Mouse (Mus musculus): ENCODE results near the gene Spata20. TPM values are rescaled to one million over a fixed set of nuclear protein-coding genes. Genes with fewer than 3 reads are reported as not detected.

Spata20 gene
- polyA plus RNA-seq, 1 experiment from 2014 or later = 0.38 TPM

GRCm38 (mm10) chr11:94499661-94500152 is 13.7 kb upstream of the Spata20 start, which contains the start of gene Epn3:
TSS of gene Epn3 (minus strand) at chr11:94499974.
- no peaks in the 10 kb centered on the region for H3K9me3 ChIP-seq (ENCODE audit: control insufficient read depth, low read length)
- WGBS = 1% methylated on average over 26 of the region's 26 CpGs
- H3K4me2 ChIP-seq (ENCODE audit: low read length) = peak within 1 kb of the TSS; percentile 49
- no peaks in the 10 kb centered on the region for H3K36me3 ChIP-seq (ENCODE audit: control insufficient read depth, insufficient read depth)
- no peak for ATAC-seq
- H3K4me1 ChIP-seq (replicated peaks; ENCODE audit: control insufficient read depth, insufficient read depth, low read length) = peaks cover 22% of the 10 kb centered on the region
- no peaks in the 10 kb centered on the region; the same call in 1 of the 2 replicates for H3K27me3 ChIP-seq (replicated peaks; ENCODE audit: control insufficient read depth, insufficient read depth, low read length)
- H3K27ac ChIP-seq (ENCODE audit: low read length) = no peak within 1 kb of the TSS
- peak within 1 kb of the TSS; percentile 28 for H3K4me3 ChIP-seq (replicated peaks; ENCODE audit: low read length)
- peak within 1 kb of the TSS; percentile 41 for H3K9ac ChIP-seq (replicated peaks; ENCODE audit: low read depth, low read length)

- H3K27ac ChIP-seq (ENCODE audit: low read length) = no peak overlapping the region
- 6% methylated on average over 2 of the region's 2 CpGs for WGBS
- H3K36me3 ChIP-seq (ENCODE audit: control insufficient read depth, insufficient read depth) = no peaks in the 10 kb centered on the region
- no peak overlapping the region; the same call in 1 of the 2 replicates for H3K4me3 ChIP-seq (replicated peaks; ENCODE audit: low read length)
- no peak overlapping the region; the same call in 1 of the 2 replicates for H3K9ac ChIP-seq (replicated peaks; ENCODE audit: low read depth, low read length)
- no peaks in the 10 kb centered on the region for H3K9me3 ChIP-seq (ENCODE audit: control insufficient read depth, low read length)
- peak; percentile 55; the same call in 1 of the 2 replicates for ATAC-seq
- H3K4me2 ChIP-seq (ENCODE audit: low read length) = peak overlapping the region; percentile 49
- peaks cover 22% of the 10 kb centered on the region for H3K4me1 ChIP-seq (replicated peaks; ENCODE audit: control insufficient read depth, insufficient read depth, low read length)
- no peaks in the 10 kb centered on the region; the same call in 1 of the 2 replicates for H3K27me3 ChIP-seq (replicated peaks; ENCODE audit: control insufficient read depth, insufficient read depth, low read length)
Observed at GRCm38 (mm10) chr11:94499035-94499434, 13.1 kb upstream of the Spata20 start.

DNA sequence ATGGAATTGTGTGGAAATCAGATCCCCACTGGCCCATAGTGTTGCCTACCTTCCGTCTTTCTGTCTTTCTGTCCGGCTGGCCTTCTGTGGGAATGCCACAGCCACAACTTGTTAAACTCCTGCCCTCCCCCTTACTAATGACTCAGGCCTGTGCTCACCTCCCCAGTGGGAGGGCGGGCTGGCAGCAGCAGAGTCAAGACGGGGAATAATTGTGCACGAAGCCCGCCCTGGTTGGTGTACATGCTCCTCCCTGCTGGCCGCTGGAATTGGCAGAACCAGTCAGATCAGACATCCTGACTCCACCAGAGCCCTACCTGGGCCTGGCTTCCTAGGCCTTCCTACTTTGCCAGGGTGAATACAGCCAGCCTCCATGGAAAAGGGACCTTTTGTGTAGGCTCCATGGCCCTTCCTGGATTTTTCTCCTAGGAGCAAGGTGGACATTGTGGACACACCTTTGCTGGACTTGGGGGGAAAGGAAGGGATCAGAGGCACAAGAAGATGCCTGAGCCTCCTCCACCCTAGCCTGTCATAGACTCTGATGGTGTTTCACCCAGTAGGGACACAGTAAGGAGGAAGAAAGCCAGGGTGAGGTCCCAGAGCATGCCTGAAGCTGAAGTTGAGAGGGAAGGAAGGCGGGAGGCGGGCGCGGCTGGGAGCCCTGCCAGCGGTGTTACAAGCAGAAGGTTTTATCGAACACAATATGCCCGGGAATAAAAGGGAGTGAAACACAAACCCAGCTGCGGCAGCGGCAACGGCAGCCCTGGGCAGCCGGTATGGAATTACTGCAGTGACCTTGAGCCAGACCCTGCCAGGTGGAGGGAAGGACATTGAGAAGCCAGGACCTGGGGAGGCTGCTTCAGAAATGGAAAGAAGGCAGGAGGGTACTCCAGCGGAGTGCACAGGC is 12.4 kb upstream of the Spata20 start:
- peak; percentile 48 for ATAC-seq
- Histone ChIP-seq H3K4me3 (replicated peaks; ENCODE audit: low read length) (peak overlapping the region; percentile 5; the same call in 1 of the 2 replicates), H3K36me3 (ENCODE audit: control insufficient read depth, insufficient read depth) (no peaks in the 10 kb centered on the region), H3K4me1 (replicated peaks; ENCODE audit: control insufficient read depth, insufficient read depth, low read length) (peaks cover 22% of the 10 kb centered on the region), H3K9me3 (ENCODE audit: control insufficient read depth, low read length) (no peaks in the 10 kb centered on the region), H3K4me2 (ENCODE audit: low read length) (peak overlapping the region; percentile 49), H3K9ac (replicated peaks; ENCODE audit: low read depth, low read length) (peak overlapping the region; percentile 39), H3K27ac (ENCODE audit: low read length) (no peak overlapping the region), H3K27me3 (replicated peaks; ENCODE audit: control insufficient read depth, insufficient read depth, low read length) (no peaks in the 10 kb centered on the region; the same call in 1 of the 2 replicates)
- WGBS = 13% methylated on average over 19 of the region's 19 CpGs

- 74% methylated on average over 3 of the region's 3 CpGs for WGBS
- H3K9ac ChIP-seq (replicated peaks; ENCODE audit: low read depth, low read length) = no peak overlapping the region
- H3K4me2 ChIP-seq (ENCODE audit: low read length) = no peak overlapping the region
- no peak overlapping the region for H3K27ac ChIP-seq (ENCODE audit: low read length)
- peaks cover 32% of the 10 kb centered on the region for H3K4me1 ChIP-seq (replicated peaks; ENCODE audit: control insufficient read depth, insufficient read depth, low read length)
- no peaks in the 10 kb centered on the region for H3K36me3 ChIP-seq (ENCODE audit: control insufficient read depth, insufficient read depth)
- H3K27me3 ChIP-seq (replicated peaks; ENCODE audit: control insufficient read depth, insufficient read depth, low read length) = no peaks in the 10 kb centered on the region; the same call in 1 of the 2 replicates
- H3K9me3 ChIP-seq (ENCODE audit: control insufficient read depth, low read length) = no peaks in the 10 kb centered on the region
- no peak overlapping the region for H3K4me3 ChIP-seq (replicated peaks; ENCODE audit: low read length)
- no peak for ATAC-seq
Observed at GRCm38 (mm10) chr11:94495415-94495814, 9.4 kb upstream of the Spata20 start.

DNA sequence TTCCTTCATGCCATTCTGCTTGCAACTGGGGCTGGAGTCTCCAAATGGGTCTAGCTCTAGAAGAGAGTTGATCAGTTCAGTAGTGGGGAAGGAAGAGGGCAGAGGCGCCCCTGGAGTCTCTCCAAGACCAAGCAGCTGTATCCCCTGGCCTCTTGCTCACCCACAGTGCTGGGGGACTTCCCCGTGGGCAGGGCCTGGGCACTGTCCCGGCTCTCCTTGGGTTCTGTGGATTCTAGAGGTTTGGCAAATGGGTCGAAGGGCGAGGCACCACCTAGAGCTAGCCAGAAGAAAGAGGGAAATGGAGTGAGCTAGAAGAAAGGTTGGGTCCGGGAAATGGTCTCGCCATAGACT is 5.7 kb upstream of the Spata20 start:
- Histone ChIP-seq H3K4me3 (replicated peaks; ENCODE audit: low read length) (peak overlapping the region; percentile 67), H3K9me3 (ENCODE audit: control insufficient read depth, low read length) (no peaks in the 10 kb centered on the region), H3K27me3 (replicated peaks; ENCODE audit: control insufficient read depth, insufficient read depth, low read length) (no peaks in the 10 kb centered on the region), H3K36me3 (ENCODE audit: control insufficient read depth, insufficient read depth) (no peaks in the 10 kb centered on the region), H3K9ac (replicated peaks; ENCODE audit: low read depth, low read length) (peak overlapping the region; percentile 86; the same call in 1 of the 2 replicates), H3K4me1 (replicated peaks; ENCODE audit: control insufficient read depth, insufficient read depth, low read length) (peaks cover 10% of the 10 kb centered on the region), H3K4me2 (ENCODE audit: low read length) (peak overlapping the region; percentile 55; the same call in 1 of the 2 replicates), H3K27ac (ENCODE audit: low read length) (no peak overlapping the region)
- WGBS = 67% methylated on average over 7 of the region's 7 CpGs
- no peak for ATAC-seq

DNA sequence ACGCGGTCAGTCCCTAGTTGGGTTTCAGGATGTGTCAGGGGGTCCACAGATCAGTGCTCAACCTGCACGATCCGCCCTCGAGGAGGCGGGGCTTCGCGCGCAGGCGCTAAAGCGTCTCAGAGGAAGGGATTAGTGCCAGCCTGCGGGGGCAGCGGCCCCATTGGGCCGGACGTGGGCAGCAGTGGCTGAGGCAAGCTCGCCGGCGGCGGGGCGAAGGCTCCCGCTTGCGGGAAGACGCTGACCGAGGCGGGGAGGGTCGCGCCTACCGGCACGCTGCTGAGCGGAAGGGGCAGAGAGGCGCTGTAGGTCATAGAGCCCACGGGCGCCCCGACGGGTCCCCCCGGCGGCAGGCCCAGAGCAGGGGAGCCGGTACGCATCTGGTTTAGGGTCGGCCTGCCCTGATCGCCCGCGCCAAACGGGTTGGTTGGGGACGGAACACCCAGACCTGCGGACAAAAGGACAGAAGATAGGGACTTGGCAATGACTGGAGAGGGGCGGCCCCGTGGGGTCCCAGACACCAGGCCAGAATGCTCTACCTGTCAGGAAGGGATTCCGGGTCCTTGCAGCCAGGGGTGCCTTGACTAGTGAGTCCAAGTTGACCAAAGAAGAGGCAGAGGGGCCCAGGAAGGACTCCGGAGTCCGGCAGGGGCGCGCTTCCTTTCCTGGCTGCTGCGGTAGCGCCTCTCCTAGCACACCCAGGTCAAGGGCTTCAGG is 5.2 kb upstream of the Spata20 start:
- H3K9me3 ChIP-seq (ENCODE audit: control insufficient read depth, low read length) = no peaks in the 10 kb centered on the region
- H3K36me3 ChIP-seq (ENCODE audit: control insufficient read depth, insufficient read depth) = no peaks in the 10 kb centered on the region
- WGBS = 4% methylated on average over 55 of the region's 55 CpGs
- peaks cover 10% of the 10 kb centered on the region for H3K4me1 ChIP-seq (replicated peaks; ENCODE audit: control insufficient read depth, insufficient read depth, low read length)
- H3K27ac ChIP-seq (ENCODE audit: low read length) = no peak overlapping the region
- H3K4me2 ChIP-seq (ENCODE audit: low read length) = peak overlapping the region; percentile 55
- peak overlapping the region; percentile 86 for H3K9ac ChIP-seq (replicated peaks; ENCODE audit: low read depth, low read length)
- peak; percentile 80 for ATAC-seq
- H3K4me3 ChIP-seq (replicated peaks; ENCODE audit: low read length) = peak overlapping the region; percentile 67
- H3K27me3 ChIP-seq (replicated peaks; ENCODE audit: control insufficient read depth, insufficient read depth, low read length) = no peaks in the 10 kb centered on the region

- WGBS = 30% methylated on average over 4 of the region's 4 CpGs
- Histone ChIP-seq H3K4me3 (replicated peaks; ENCODE audit: low read length) (no peak overlapping the region), H3K27ac (ENCODE audit: low read length) (no peak overlapping the region), H3K9ac (replicated peaks; ENCODE audit: low read depth, low read length) (no peak overlapping the region), H3K9me3 (ENCODE audit: control insufficient read depth, low read length) (no peaks in the 10 kb centered on the region), H3K4me1 (replicated peaks; ENCODE audit: control insufficient read depth, insufficient read depth, low read length) (peaks cover 10% of the 10 kb centered on the region), H3K36me3 (ENCODE audit: control insufficient read depth, insufficient read depth) (no peaks in the 10 kb centered on the region), H3K27me3 (replicated peaks; ENCODE audit: control insufficient read depth, insufficient read depth, low read length) (no peaks in the 10 kb centered on the region), H3K4me2 (ENCODE audit: low read length) (no peak overlapping the region)
- ATAC-seq = no peak
Observed at GRCm38 (mm10) chr11:94489745-94490144, 3.8 kb upstream of the Spata20 start.

GRCm38 (mm10) chr11:94488767-94489533 is 3.0 kb upstream of the Spata20 start:
- no peak for ATAC-seq
- Histone ChIP-seq H3K4me2 (ENCODE audit: low read length) (no peak overlapping the region), H3K4me3 (replicated peaks; ENCODE audit: low read length) (no peak overlapping the region), H3K27ac (ENCODE audit: low read length) (no peak overlapping the region), H3K9me3 (ENCODE audit: control insufficient read depth, low read length) (no peaks in the 10 kb centered on the region), H3K4me1 (replicated peaks; ENCODE audit: control insufficient read depth, insufficient read depth, low read length) (peaks cover 10% of the 10 kb centered on the region), H3K36me3 (ENCODE audit: control insufficient read depth, insufficient read depth) (no peaks in the 10 kb centered on the region), H3K27me3 (replicated peaks; ENCODE audit: control insufficient read depth, insufficient read depth, low read length) (no peaks in the 10 kb centered on the region), H3K9ac (replicated peaks; ENCODE audit: low read depth, low read length) (no peak overlapping the region)
- 91% methylated on average over 11 of the region's 11 CpGs for WGBS
